Mouse (Mus musculus) adrenal gland, postnatal 10 days (tissue): ENCODE data around the gene Get4. TPM values are rescaled to one million over a fixed set of nuclear protein-coding genes. Genes with fewer than 3 reads are reported as not detected.
A peak's percentile ranks its signal among the peaks of the same experiment; 100 is the strongest.

ENCODE experiments used
- DNase-seq: peaks from one replicate; pipeline ENCODE4 v3.0.0; 2021; ENCODE audit warnings: mixed read lengths
- total RNA-seq, 2 experiments: library from RNA; stranded (reverse); gene quantifications; 2 replicates each; pipeline ENCODE4 v1.2.3; 2021

The Get4 gene
- total RNA-seq, 2 experiments from 2014 or later = 69.6 to 82.9 TPM

DNA sequence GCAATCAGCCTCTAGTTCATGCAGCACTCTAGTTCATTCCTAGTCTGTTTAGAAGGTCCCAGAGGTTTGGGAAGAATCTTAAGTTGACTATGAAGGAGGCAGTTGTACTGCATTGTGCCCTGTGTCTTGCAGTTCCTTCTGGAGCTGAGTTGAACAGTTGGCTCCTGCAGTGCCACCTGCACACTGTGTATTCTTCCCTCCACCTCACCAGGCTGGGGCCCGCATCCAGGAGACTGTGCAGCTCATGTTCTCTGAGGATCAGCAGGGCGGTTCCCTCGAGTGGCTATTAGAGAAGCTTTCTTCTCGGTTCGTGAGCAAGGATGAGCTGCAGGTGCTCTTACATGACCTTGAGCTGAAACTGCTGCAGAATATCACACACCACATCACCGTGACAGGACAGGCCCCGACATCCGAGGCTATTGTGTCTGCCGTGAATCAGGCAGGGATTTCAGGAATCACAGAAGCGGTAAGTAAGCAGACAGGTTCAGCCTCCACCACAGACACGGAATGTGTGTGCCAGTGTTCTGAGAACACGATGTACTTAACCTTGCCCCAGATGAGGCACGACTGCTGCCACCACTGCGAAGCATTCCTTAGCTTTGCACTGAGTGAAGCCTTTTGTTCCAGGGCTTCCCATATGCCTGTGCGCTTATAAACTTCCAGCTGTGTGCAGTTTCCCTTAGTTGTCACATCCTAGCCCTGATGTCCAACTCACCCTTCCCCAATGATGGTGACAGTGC, 10.9 kb upstream of the Get4 start:
- DNase-seq = no peak

DNA sequence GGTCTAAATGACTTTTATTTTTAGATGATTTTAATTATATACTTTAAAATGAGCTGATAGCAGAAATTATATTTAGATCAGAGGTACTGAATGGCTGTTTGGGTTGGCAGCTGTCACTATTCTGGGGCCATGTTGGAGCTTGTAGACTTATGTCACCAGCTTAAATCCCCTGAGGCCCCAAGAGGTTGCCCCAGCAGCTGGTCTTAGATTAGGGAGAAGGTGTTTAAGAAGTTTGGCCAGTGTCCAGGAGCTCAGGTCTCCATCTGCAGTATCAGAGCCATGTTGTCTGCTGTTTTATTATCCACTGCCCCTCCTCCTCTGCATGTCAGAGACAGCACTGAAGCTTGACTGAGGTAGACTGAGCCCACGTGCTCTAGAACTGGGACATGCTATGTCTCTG, 8.7 kb upstream of the Get4 start:
- DNase-seq = no peak

DNA sequence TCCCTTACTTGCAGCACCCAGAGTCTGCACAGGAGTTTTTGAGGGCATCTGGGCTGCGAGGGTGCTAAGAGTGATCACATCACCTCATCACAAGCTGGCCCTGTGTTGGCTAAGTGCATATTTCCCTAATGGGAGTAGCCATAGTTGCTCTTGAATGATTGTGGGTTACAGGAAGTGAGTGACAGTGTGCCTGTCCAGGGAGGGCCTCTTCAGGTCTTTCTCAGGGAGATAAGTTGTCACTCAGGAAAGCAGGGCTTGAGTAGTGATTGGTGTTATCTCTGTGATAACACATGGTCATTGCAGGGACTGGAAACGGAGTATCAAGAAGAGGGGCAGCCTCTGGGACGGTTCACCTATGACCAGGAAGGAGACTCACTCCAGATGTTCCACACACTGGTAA, 4.4 kb upstream of the Get4 start:
- no peak for DNase-seq

DNA sequence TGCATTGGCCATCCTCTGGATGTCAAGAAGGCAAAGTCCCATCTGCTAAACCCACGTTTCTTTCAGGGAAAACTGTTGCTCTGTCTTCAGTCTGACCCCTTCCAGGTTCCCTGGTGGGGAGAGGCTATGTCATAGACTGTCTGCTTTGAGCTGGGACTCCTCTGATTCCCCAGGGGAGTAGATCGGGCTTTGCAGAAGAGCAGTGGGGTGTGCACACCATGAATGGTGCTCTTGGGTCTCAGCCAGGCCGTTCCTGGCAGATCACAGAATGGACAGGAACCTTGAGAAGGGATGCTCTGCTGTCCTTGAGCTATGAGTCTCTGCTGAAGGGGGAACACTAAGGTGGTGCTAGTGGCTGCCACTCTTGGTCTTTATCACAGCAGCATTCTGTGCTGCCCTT, 3.3 kb upstream of the Get4 start:
- DNase-seq = peak; percentile 73

DNA sequence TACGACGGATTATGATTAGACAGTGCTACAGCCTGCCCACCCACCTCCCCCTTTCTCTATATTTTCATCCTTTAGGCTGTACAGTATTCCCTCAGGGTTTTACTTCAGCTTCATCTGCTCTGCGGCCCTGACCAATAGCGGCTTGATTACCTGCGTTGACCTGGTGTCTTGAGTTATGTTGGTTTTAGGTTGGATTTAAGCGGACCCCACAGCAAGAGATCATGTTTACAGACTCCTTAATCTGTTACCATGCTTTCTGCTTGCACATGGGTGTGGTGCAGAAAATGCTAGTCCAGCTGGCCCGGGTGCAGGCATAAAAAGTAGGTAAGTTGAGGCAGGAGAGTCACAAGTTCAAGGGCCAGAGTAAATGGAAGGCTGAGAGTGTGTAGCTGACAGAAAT, 845 bp upstream of the Get4 start:
- DNase-seq = no peak

DNA sequence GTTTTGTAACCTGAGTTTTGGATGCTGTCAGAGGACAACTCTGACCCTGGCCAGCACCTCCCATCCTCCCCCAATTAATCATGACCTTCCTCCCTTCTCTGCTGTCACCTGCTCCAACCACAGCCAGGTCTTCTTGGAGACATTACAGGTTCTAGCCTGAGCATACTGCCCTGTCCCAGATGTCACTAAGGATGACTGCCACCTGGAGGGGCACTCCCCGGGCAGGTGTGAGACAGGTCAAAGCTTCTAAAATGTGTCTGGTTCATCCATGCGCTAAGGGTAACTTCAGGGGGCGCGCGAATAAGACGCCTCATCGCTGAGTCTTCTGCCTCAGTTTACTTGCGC, 416 bp upstream of the Get4 start:
- no peak for DNase-seq

DNA sequence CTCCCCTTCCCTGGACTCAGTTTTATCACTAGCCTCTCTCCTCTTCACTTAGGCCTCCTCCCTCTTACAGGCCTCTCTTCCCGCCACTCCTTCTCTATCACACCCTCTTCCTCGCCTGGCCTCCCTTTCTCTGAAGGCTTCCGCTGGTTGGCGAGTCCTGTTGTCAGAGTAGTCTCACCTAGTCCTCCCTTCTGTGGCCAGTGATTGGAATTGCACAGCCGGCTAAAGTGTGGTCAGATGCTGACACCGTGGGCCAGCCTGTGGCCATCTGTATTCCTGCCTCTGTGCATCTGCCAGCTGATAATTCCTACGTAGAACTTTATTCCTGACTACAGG, 754 bp downstream of the Get4 start:
- DNase-seq = no peak

DNA sequence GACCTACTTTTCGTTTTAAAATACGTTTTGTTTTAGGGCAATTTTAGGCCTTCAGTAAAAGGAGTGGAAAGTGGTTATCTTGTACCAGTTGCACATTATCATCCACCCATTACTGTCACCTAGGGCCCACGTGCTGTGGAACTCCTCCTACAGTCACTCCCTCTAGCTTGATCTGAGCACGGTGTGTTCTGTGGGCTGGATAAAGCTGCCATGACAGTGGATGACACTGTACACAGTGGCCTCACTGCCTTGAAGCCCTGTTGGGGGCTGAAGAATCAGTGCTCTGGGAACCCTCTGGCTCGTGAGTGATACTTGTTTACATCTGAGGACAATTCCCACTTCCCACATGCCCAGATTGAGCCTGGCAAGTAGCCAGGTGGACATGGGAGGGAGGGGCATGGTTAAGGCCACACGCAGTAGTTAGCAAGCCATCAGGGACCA, 1.2 kb downstream of the Get4 start:
- DNase-seq = peak; percentile 63

DNA sequence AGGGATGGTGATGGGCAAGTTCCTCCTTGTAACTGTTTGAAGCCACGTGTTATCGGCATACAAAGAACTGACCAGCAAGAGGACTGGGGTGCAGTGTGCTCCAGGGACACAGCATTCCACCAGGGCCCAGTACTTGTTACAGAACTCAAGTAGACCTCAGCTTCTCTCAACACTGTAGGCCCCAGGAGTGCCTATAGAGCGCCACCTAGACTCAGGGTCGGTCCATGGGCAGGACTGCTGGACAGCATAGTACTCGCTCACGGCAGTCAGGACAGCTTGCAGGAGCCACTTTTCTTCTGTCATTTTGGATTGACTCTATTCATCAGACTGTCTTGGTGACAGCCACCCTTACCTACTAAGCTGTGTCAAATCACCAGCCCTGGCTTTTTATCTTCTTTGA, 2.8 kb downstream of the Get4 start:
- no peak for DNase-seq

DNA sequence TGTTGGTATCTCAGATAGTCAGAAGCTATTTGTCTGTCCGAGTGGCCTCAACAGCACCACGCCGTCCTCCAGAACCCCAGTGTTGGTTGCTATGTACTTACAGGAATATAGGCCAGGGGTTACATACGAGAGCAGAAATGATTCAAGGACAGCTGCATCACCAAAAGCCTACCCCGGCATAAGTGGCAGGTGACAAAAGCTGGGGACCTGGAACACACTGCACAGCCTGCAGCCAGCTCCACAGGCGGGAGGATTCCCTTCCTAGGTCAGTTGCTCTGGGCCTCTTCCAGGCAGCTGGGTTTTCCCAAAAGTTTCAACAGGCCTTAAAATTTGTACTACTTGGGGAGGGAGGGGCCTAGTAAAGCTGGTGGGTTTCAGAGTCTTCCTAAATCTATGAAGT, 3.7 kb downstream of the Get4 start:
- no peak for DNase-seq

DNA sequence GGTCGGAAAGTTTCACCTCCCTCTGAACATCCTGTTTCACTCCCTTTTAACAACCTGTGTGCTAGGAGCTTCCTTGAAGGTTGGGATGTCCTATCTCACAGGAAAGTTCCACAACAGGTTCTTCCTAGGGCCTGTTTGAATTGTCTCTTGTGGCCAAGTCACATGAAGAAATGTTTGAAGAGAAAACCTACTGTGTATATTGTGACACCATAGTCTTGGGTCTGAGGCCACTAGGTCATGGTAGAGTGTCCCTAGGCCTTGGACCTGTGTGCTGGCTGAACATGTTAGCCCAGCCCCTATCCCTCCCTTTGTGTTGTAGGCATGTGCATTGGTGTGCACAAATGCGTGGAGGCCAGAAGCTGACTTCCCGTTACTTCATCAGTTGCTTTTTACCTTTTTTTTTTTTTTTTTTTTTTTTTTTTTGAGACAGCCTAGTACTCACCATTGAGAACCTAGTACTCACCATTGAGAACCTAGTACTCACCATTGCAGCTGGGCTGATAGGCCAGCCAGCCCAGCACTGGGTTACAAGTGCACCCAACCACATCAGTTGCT, 4.2 kb downstream of the Get4 start:
- no peak for DNase-seq

DNA sequence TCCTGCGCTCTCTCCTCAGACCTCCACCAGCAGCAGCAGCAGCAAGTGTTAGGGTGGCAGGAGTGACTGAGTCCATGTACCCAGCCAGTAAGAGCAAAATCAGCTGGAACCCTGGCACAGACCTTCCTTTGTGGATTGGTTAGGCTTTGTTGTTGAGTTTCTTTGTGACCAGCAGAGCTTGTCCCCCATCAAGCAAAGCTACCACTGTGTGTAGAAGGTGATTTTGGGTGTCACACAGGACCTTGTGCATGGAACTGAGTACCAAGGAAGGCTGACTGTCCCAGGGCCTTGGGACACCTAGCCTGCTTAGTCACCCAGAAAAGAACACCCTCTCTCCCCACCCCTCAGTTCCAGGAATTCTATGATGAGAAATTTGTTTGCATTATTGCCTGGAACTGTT, 5.1 kb downstream of the Get4 start:
- DNase-seq = no peak

DNA sequence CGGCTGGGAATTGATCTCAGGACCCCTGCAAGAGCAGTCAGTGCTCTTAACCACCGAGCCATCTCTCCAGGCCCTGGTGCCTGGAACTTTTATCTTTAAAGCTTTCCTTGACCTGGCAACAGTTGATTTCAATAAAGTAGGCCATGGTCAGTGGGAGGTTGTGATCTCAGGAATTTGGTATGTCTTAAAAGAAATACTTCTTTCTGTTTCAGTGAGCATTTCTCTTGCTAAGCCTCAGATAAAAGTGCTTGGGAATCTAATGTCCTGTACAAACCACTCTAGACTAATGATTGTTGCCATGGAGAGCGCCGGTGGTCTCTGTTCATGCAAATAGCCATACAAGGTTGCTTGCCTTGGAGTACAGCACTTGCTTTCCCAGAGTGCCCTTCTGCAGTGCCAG, 5.7 kb downstream of the Get4 start:
- DNase-seq = no peak

DNA sequence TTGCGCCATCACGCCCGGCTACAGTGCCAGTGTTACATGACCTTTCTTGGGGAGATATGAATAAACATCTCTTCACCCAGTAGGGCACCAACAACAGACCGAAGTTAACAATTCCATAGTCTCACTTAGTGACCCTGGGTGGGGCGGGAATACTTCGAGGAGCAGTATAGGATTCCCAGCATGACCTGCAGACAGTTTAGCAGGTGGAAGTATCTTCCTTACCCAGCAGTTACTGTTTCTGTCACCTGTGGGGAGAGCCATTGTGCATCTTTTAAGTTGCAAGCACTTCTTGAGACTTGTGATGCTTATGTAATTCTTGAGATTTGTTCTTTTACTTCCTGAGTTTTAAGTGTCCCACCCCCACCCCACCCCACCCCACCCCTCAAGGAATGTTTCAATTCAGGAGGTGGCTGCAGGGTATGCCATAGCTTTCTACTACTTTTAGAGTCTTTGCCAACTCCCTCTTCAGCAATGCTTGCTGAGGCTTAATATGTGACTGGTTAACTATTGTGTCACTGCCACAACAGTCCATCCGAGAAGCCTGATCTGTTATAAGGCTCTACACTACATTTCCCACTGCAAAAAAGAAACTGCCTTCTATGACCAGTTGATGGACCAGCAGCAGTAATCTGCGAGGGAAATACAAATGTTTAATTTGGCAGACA, 6.4 kb downstream of the Get4 start:
- no peak for DNase-seq

DNA sequence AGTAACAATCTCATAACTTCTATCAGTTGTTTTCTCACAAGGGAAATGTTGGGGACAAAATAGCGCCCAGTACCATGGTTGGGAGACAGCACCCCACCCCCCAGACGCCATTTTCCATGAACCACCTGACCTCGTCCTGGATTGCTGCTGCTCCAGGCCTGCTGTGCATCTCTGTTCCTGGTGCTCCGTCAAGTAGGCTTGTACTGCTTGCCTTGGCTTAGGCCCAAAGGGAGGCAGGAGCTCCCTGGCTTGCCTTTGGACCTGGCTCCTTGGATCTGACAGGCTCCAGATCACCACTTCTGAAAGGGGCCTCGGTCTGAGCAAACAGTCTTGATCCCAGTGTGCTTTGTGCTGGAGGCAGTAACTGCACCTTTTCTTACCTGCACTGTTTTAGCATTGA, 7.7 kb downstream of the Get4 start:
- no peak for DNase-seq

DNA sequence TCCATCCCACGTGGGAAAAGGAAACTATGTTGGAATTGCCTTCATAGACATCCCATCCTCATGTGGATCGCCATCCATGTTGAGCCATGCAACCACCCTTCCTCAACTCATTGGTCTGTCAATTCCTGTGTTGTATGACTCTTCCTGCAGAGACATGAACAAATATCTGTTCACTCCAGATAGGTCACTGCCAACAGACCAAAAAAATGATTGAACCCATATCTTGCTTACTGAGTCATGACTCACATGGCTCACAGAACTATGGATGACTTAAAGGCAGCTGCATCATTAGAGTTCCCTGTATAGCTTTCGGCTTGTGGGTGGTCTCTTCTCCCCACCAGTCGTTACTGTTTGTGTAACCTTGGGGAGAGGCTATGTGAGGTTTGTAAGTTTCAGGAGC, 9.3 kb downstream of the Get4 start:
- no peak for DNase-seq

DNA sequence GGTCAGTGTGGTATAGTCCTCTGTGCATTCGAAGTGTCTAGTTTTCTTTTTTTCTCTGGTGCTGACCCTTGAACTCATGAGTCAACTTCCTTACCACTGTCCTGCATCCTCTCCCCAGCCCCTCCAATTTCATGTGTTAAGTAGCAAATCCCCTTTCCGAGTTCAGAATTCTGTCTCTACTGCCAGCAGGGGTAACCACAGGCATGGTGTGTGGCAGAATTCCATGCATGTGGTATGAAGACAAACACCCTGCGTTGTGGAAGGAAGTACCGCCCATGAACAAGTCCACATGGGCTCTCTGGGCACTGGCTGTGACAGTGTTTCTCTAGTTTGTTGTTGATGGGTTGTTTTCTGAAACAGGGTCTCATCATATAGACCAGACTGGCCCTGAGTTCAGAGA, 15.5 kb downstream of the Get4 start:
- no peak for DNase-seq

DNA sequence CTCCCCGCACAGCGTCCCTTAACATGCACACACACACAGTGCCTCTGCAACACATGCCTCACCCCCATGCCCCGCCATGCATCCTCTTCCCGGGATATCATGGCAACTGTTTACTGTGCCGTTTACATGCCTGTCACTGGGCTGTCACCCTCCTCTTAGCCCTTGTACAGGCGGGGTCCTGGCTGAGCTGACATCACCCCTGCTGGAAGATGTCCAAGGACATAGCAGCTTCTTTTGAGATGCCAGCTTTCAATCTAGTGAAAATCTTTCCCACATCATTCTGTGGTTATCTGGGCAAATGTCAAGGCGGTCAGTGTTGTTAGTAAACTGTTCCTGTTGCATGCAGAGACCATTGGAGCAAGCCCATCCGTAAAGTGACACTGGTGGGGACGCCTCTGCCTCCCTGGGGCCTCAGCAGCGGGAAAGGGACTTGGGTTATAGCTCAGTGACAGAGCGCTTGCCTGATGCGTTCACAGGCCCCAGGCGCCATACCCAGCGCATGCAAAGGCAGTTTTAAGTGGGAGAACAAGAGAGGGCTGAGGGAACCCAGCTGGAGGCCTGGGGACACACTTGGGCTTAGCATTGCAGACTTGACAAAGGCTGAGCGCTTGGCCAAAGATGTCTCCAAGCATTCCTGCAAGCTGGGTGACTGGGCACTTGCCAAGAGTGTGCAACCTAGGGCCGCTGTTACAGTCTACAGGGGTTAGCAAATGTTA, 18.8 kb downstream of the Get4 start:
- peak; percentile 82 for DNase-seq

DNA sequence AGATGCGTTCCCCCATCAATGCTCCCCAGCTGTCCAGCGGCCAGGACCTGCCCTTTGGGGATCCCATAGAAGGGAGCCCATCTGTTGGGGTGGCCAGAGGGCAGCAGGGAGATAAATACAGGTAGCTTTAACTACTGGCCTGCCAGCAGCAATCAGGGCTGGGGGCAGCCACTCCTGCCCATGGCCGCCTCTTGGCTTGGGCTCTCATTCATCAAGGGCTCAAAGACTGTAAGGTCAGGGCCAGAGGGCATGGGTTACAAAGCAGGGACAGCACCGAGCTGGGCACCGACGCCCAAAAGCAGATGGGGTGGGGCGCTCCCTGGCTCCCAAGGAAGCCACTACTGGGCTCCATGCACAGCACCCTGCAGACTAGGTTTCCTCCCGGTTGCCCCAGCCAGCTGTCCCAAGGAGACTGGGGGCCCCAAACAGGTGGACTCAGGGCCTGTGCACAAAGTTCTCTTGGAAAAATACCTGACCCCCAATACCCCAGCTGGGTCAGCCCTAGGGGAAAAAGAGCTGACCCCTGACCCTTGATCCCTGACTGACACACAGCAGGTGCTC, 19.9 kb downstream of the Get4 start:
- DNase-seq = peak; percentile 45

DNA sequence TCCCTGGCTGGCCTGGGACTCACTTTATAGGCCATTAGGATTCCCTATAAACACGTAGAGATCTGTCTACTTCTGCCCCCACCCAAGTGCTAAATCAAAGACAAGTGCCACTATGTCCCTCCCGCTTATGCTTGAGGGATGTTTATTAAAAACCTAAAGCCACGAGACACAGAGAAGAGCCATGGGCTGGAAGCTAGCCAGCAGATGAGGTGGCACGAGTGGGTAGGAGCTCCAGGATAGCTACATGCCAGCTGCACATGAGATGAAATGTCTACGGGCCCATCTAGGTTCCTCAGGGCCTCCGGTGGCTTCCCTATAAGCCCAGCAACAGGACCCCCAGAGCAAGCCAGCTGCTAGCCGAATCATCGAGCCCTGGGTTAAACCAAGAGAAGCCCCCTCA, 25.2 kb downstream of the Get4 start:
- no peak for DNase-seq

DNA sequence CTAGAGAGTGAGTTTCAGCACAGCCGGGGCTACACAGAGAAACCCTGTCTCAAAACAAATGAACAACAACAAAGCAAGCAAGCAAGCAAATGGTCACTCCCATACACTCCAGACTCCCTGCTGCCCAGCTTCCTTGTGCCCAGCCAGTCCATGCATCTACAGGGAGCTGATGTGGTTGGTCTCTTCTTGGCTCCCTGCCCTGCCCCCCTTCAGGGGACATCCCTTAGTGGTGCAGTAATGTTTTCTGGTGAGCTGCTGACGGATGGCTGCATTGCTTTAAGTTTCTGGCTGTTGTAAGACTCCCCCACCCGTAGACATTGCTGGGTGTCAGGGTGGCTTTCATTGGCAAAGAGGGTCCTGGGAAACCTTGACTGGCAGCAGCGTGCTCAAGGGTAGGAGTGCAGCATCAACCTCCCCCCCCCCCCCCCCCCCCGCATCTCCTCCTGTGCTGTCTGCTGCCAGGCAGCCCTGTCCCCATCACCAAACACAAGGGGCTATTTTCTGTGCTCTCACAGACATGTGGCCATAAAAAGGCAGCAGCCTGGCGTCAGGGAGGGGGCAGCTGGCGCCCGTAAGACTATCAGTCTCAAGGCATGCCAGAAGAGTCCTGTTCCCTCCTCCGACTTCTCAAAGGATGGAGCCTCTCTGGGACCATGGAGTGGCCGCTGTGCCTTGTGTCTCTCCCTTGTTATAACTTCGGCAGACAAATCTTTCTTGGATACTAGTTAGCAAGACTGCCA, 29.4 kb downstream of the Get4 start:
- DNase-seq = no peak

DNA sequence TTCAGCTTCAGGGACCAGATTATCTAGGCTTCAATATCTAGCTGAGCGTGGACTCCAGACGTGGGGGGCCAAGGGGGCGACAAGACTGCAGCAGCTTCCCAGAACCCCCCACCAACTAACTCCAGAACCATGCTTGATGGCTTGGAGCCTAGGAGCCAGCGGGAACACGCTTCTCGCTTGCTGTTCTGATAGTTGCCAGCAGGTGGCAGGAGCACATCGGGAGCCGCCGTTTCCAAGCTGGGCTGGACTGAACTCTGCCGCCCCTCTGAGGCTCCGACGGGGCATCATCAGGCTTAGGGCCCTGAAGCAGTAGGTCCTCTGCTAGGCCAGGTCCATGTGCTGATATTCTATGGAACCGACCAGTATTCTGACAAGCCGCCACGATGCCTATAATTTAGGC, 30.1 kb downstream of the Get4 start:
- peak; percentile 93 for DNase-seq
